Mouse (Mus musculus): ENCODE measurements around the gene Olfr1025-ps1.

Olfr1025-ps1 gene

DNA sequence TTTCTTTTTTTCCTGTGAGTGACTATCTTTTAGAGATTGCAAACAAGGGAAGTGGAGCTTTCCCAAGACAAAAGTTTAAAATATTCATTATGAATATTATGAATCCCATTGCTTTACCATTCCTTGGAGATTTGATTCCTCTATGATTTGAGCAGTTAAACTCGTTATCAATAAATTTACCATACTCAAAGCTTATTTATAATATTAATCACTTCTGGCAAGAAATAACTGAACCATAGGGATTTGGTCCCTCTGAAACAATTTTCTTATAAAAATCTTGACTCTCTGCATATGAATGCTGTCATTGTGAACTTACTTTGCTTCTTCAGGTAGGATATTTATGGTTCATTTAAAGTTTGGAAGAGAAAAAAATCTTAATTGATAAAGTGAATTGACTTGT lies at the start of gene Olfr1025-ps1:
Olfr1025-ps1 (plus strand) TSS at position 301 of the 400 bp plus-strand sequence.
- no peak for DNase-seq (ENCODE audit: low spot score)

GRCm38 (mm10) chr2:85868294-85868693 lies 46.7 kb upstream of the Olfr1025-ps1 start, which contains the start of gene Olfr1022:
Gene Olfr1022, plus strand, starts transcription at chr2:85868594.
- no peak for DNase-seq (ENCODE audit: low spot score)

DNA sequence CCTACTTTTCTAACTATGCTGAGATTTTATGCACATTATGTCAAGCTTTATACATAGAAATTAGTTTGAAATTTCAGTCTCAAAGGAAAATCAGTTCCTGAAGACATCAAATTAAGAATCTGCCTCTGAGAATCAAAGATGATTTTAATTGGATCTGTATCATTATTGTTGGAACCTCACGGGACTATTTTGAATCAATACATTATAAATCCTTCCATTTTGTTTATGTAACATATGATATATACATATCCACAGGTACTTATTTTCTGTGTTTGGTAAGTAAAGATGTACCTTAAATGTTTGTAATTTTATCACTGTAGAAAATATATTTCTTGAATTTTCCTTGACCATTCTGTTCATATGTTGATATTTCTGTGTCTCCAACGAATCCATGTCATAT lies 29.7 kb upstream of the Olfr1025-ps1 start, which contains the start of gene Olfr1023:
Olfr1023 (plus strand) TSS at position 301 of the 400 bp plus-strand sequence.
- DNase-seq (ENCODE audit: low spot score) = no peak

- DNase-seq (ENCODE audit: low spot score) = no peak
These were observed 10.0 kb upstream of the Olfr1025-ps1 start, which contains the start of gene Olfr1024 for GRCm38 (mm10) chr2:85904952-85905351. Gene Olfr1024, minus strand, starts transcription at chr2:85905052.

GRCm38 (mm10) chr2:85913197-85913596 lies 1.8 kb upstream of the Olfr1025-ps1 start:
- no peak for DNase-seq (ENCODE audit: low spot score)

DNA sequence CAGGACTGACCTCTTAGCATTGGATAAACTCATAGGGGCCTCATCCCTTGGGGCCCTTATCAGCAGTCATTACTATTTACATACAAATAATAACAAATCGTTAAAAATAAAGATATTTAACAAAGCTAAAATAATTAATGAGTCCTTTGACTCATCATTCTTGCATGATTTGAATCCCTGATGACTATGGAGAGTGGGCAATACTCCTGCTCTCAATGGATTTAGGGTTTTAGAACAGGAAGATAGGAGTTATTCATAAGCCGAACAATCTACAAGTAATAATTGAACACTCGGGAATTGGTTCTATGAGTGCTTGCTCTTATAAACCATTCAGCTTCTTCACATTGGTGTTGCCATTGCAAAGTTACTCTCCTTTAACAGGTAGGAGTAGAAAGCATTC lies 6.3 kb downstream of the Olfr1025-ps1 start, which contains the start of gene Olfr1026:
Olfr1026 (plus strand) TSS at position 301 of the 400 bp plus-strand sequence.
- no peak for DNase-seq (ENCODE audit: low spot score)

GRCm38 (mm10) chr2:85950137-85950536 lies 35.1 kb downstream of the Olfr1025-ps1 start, which contains the start of gene Olfr1028:
Gene Olfr1028, plus strand, starts transcription at chr2:85950437.
- no peak for DNase-seq (ENCODE audit: low spot score)

Data from retina, embryonic 14.5 days (tissue).